Mouse (Mus musculus): Measurements from ENCODE around the gene Pink1. TPM values are rescaled to one million over a fixed set of nuclear protein-coding genes. Genes with fewer than 3 reads are reported as not detected.
A peak's percentile ranks its signal among the peaks of the same experiment; 100 is the strongest.

Gene Pink1
- polyA plus RNA-seq, 2 experiments = 14.3 to 19.2 TPM

DNA sequence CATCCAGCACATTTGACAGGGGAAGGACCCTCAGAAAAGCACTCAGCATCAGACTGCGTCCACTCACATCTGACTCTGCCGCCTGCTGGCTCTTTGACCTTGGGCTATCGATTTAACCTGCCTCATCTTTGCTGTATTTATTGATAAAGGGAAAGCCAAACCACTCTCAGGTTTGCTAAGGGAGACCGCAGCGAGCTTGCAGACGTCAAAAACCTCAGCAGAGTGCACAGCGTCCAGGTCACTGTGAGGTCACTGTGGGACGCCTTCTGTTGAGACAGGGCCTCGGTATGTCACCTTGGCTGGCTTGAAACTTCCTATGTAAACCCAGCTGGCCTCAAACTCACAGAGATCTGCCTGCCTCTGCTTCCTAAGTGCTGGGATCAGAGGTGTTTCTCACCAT lies 11.2 kb upstream of the Pink1 start:
- H3K4me2 ChIP-seq (ENCODE audit: low read depth) = no peak overlapping the region
- no peak overlapping the region for H3K9ac ChIP-seq (replicated peaks)
- no peak for DNase-seq (ENCODE audit: low read depth in 3 of 3, low spot score in 3 of 3)
- TF ChIP-seq EP300 (IDR thresholded peaks at IDR 0.05; ENCODE audit: low read depth) = no peak
- TF ChIP-seq CTCF (IDR thresholded peaks at IDR 0.05; ENCODE audit: low read depth) = no peak
- no peak overlapping the region for H3K4me3 ChIP-seq (ENCODE audit: insufficient read depth in 1 of 2, low read depth in 2 of 2, low read length in 2 of 2)
- ATAC-seq (ENCODE audit: insufficient read depth) = no peak
- no peaks in the 10 kb centered on the region; a peak in 1 of 4 replicates for H3K4me1 ChIP-seq (replicated peaks; ENCODE audit: control insufficient read depth in 2 of 2, insufficient read depth in 2 of 2, low read length in 1 of 2)
- H3K27me3 ChIP-seq (ENCODE audit: control insufficient read depth, insufficient read depth, low read length) = no peaks in the 10 kb centered on the region
- H3K27ac ChIP-seq = no peak overlapping the region
- no peaks in the 10 kb centered on the region for H3K9me3 ChIP-seq (ENCODE audit: control insufficient read depth, low read length)
- 59% methylated on average over 9 of the region's 9 CpGs for WGBS (ENCODE audit: insufficient replicate concordance)
- H3K36me3 ChIP-seq (replicated peaks; ENCODE audit: control insufficient read depth, insufficient read depth, low read depth) = no peaks in the 10 kb centered on the region

DNA sequence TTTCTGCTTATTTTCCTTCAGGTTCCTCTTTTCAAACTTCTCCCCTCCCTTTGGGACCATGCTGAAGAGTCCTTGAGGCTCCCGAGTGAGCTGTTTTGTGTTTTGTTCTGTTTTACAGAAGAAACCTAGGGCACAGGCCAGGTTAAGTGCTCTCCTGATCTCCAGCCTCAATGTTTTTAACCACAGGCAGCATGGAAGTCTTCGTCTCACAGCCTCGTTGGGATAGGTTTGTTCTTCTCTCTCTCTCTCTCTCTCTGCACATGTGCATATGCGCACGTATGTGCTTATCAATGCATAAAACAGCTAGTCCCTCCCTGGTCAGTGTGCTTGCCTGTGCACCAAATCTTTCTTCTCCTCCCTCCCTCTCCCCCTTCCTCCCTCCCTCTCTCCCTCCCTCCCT lies 10.8 kb upstream of the Pink1 start:
- 28% methylated on average over 5 of the region's 5 CpGs for WGBS (ENCODE audit: insufficient replicate concordance)
- no peaks in the 10 kb centered on the region for H3K27me3 ChIP-seq (ENCODE audit: control insufficient read depth, insufficient read depth, low read length)
- no peak overlapping the region for H3K4me3 ChIP-seq (ENCODE audit: insufficient read depth in 1 of 2, low read depth in 2 of 2, low read length in 2 of 2)
- H3K9me3 ChIP-seq (ENCODE audit: control insufficient read depth, low read length) = no peaks in the 10 kb centered on the region
- DNase-seq (ENCODE audit: low read depth in 3 of 3, low spot score in 3 of 3) (no peak), ATAC-seq (ENCODE audit: insufficient read depth) (no peak)
- no peak overlapping the region for H3K27ac ChIP-seq
- H3K4me2 ChIP-seq (ENCODE audit: low read depth) = no peak overlapping the region
- H3K9ac ChIP-seq (replicated peaks) = no peak overlapping the region
- no peaks in the 10 kb centered on the region for H3K4me1 ChIP-seq (replicated peaks; ENCODE audit: control insufficient read depth in 2 of 2, insufficient read depth in 2 of 2, low read length in 1 of 2)
- TF ChIP-seq CTCF (IDR thresholded peaks at IDR 0.05; ENCODE audit: low read depth) (no peak), EP300 (IDR thresholded peaks at IDR 0.05; ENCODE audit: low read depth) (no peak)
- no peaks in the 10 kb centered on the region for H3K36me3 ChIP-seq (replicated peaks; ENCODE audit: control insufficient read depth, insufficient read depth, low read depth)

DNA sequence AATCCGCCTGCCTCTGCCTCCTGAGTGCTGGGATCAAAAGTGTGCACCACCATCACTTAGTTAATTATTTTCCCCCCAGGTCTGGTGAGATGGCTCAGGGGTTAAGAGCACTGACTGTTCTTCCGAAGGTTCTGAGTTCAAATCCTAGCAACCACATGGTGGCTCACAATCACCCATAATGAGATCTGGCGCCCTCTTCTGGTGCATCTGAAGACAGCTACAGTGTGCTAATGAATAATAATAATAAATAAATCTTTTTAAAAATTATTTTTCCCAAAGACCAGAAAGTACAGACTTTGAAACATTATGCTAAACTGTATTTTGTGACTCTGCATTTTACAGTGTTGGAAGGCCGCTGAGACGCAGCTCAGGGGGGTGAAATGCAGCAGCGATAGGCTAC lies 9.5 kb upstream of the Pink1 start:
- H3K9me3 ChIP-seq (ENCODE audit: control insufficient read depth, low read length) = no peaks in the 10 kb centered on the region
- no peaks in the 10 kb centered on the region for H3K4me1 ChIP-seq (replicated peaks; ENCODE audit: control insufficient read depth in 2 of 2, insufficient read depth in 2 of 2, low read length in 1 of 2)
- no peak overlapping the region for H3K27ac ChIP-seq
- no peaks in the 10 kb centered on the region for H3K27me3 ChIP-seq (ENCODE audit: control insufficient read depth, insufficient read depth, low read length)
- H3K9ac ChIP-seq (replicated peaks) = no peak overlapping the region
- no peaks in the 10 kb centered on the region for H3K36me3 ChIP-seq (replicated peaks; ENCODE audit: control insufficient read depth, insufficient read depth, low read depth)
- ATAC-seq (ENCODE audit: insufficient read depth) = no peak
- H3K4me2 ChIP-seq (ENCODE audit: low read depth) = no peak overlapping the region
- TF ChIP-seq EP300 (IDR thresholded peaks at IDR 0.05; ENCODE audit: low read depth) (no peak), CTCF (IDR thresholded peaks at IDR 0.05; ENCODE audit: low read depth) (peak; percentile 47)
- WGBS (ENCODE audit: insufficient replicate concordance) = 64% methylated on average over 6 of the region's 6 CpGs
- H3K4me3 ChIP-seq (ENCODE audit: insufficient read depth in 1 of 2, low read depth in 2 of 2, low read length in 2 of 2) = no peak overlapping the region
- no peak for DNase-seq (ENCODE audit: low read depth in 3 of 3, low spot score in 3 of 3)

GRCm38 (mm10) chr4:138335036-138335435 lies 8.9 kb upstream of the Pink1 start:
- H3K9ac ChIP-seq (replicated peaks) = no peak overlapping the region
- H3K4me2 ChIP-seq (ENCODE audit: low read depth) = no peak overlapping the region
- TF ChIP-seq CTCF (IDR thresholded peaks at IDR 0.05; ENCODE audit: low read depth) = no peak
- no peak for TF ChIP-seq EP300 (IDR thresholded peaks at IDR 0.05; ENCODE audit: low read depth)
- H3K27ac ChIP-seq = no peak overlapping the region
- ATAC-seq (ENCODE audit: insufficient read depth) (no peak), DNase-seq (ENCODE audit: low read depth in 3 of 3, low spot score in 3 of 3) (no peak)
- 71% methylated on average over 12 of the region's 12 CpGs for WGBS (ENCODE audit: insufficient replicate concordance)
- H3K36me3 ChIP-seq (replicated peaks; ENCODE audit: control insufficient read depth, insufficient read depth, low read depth) = no peaks in the 10 kb centered on the region
- H3K9me3 ChIP-seq (ENCODE audit: control insufficient read depth, low read length) = no peaks in the 10 kb centered on the region
- no peaks in the 10 kb centered on the region for H3K27me3 ChIP-seq (ENCODE audit: control insufficient read depth, insufficient read depth, low read length)
- no peaks in the 10 kb centered on the region for H3K4me1 ChIP-seq (replicated peaks; ENCODE audit: control insufficient read depth in 2 of 2, insufficient read depth in 2 of 2, low read length in 1 of 2)
- H3K4me3 ChIP-seq (ENCODE audit: insufficient read depth in 1 of 2, low read depth in 2 of 2, low read length in 2 of 2) = no peak overlapping the region

GRCm38 (mm10) chr4:138333135-138333534 lies 7.0 kb upstream of the Pink1 start:
- no peak overlapping the region for H3K27ac ChIP-seq

More at GRCm38 (mm10) chr4:138333135-138333534, 7.0 kb upstream of the Pink1 start:
- 0 out of 4 replicates have a peak, but pooled peaks cover 0 to under 1% of the 10 kb centered on the region in 2 experiments for H3K4me1 ChIP-seq (replicated peaks; ENCODE audit: control insufficient read depth in 2 of 2, insufficient read depth in 2 of 2, low read length in 1 of 2)
- no peak overlapping the region for H3K4me3 ChIP-seq (ENCODE audit: insufficient read depth in 1 of 2, low read depth in 2 of 2, low read length in 2 of 2)
- WGBS (ENCODE audit: insufficient replicate concordance) = 62% methylated on average over 4 of the region's 4 CpGs
- no peak overlapping the region for H3K4me2 ChIP-seq (ENCODE audit: low read depth)
- H3K9me3 ChIP-seq (ENCODE audit: control insufficient read depth, low read length) = no peaks in the 10 kb centered on the region
- no peaks in the 10 kb centered on the region for H3K27me3 ChIP-seq (ENCODE audit: control insufficient read depth, insufficient read depth, low read length)
- no peak overlapping the region for H3K9ac ChIP-seq (replicated peaks)
- no peak for DNase-seq (ENCODE audit: low read depth in 3 of 3, low spot score in 3 of 3)
- no peak for ATAC-seq (ENCODE audit: insufficient read depth)
- H3K36me3 ChIP-seq (replicated peaks; ENCODE audit: control insufficient read depth, insufficient read depth, low read depth) = no peaks in the 10 kb centered on the region
- no peak for TF ChIP-seq CTCF (IDR thresholded peaks at IDR 0.05; ENCODE audit: low read depth)
- TF ChIP-seq EP300 (IDR thresholded peaks at IDR 0.05; ENCODE audit: low read depth) = no peak

Data from liver, embryonic 14.5 days (tissue).